Mouse (Mus musculus) C2C12 (cell line): Measurements from ENCODE around the gene Ubqln5.

Experiments
- CEBPB ChIP-seq: IDR thresholded peaks from one replicate; pipeline ENCODE4 v1.6.1; 2011; ENCODE audit warnings: low read depth, mild to moderate bottlenecking, control low read depth, moderate library complexity
- CTCF ChIP-seq: IDR thresholded peaks from one replicate; pipeline ENCODE4 v1.5.1; 2011; ENCODE audit not compliant: control insufficient read depth, insufficient read depth, insufficient read length
- FOSL1 ChIP-seq: IDR thresholded peaks from one replicate; pipeline ENCODE4 v1.8.0; 2011; ENCODE audit warnings: mild to moderate bottlenecking, low read length; ENCODE audit not compliant: poor library complexity, insufficient read depth, severe bottlenecking
- MAX ChIP-seq: IDR thresholded peaks from one replicate; pipeline ENCODE4 v1.6.1; 2011; ENCODE audit warnings: mild to moderate bottlenecking, control low read depth
- MYOD1 ChIP-seq: IDR thresholded peaks from one replicate; pipeline ENCODE4 v1.6.1; 2011; ENCODE audit warnings: low read depth; ENCODE audit not compliant: control insufficient read depth, insufficient read length
- MYOG ChIP-seq: IDR thresholded peaks from one replicate; pipeline ENCODE4 v1.6.1; 2011; ENCODE audit not compliant: control insufficient read depth, insufficient read length; ENCODE audit errors: extremely low read depth
- USF1 ChIP-seq: IDR thresholded peaks from one replicate; pipeline ENCODE4 v1.6.1; 2011; ENCODE audit warnings: low read depth, mild to moderate bottlenecking, control low read depth, moderate library complexity

DNA sequence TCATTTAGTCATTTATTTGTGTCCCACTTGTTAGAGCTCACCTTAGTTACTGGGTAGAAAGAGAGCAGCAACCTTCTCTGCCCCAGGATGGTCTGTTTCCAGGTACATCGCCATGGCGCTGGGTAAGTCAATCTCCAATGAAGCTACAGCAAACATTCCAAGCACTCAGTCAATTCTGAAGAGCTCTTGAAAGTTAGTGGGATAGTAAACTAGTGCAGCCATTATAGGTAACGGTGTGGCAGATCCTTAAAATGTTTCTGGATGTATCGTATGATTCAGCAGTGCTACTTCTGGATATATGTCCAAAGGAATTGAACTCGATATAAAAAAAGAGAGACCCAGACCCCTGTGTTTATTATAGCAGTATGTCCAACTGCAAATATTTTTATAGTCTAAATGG, 7.7 kb upstream of the Ubqln5 start, which contains the start of gene Olfr643:
- TF ChIP-seq CTCF (no peak), CEBPB (no peak), MAX (no peak), USF1 (no peak), MYOD1 (no peak), MYOG (no peak), FOSL1 (no peak)
